ENCODE assay signal across 24 mouse cellular contexts in genomic region chr14:37189795-37190194, GRCm38 (mm10). TPM values are rescaled to one million over a fixed set of nuclear protein-coding genes. Genes with fewer than 3 reads are reported as not detected.
DNase-seq lines count a peak whose midpoint lies in the region; ATAC-seq and TF ChIP-seq lines count a peak whose summit lies in the region.
"Had no signal": no experiment of that assay in that cellular context is flagged by ENCODE, and none has a peak within 500 bp of the region (broad histone marks: within the 10 kb centered on the region; RNA-seq: fewer than 3 reads in every experiment).

No protein-coding gene starts in this region.

- H3K9me3 ChIP-seq in embryonic facial prominence, embryonic 14.5 days (ENCODE audit: control insufficient read depth, low read length), result no peaks in the 10 kb centered on the region
- H3K9me3 ChIP-seq in embryonic facial prominence, embryonic 10.5 days, result no peaks in the 10 kb centered on the region
- no peaks in the 10 kb centered on the region for H3K9me3 ChIP-seq in midbrain, postnatal 0 days (ENCODE audit: low read length)
- no peaks in the 10 kb centered on the region for H3K9me3 ChIP-seq in midbrain, embryonic 16.5 days (replicated peaks; ENCODE audit: control insufficient read depth, low read length, poor library complexity, severe bottlenecking)
- H3K9me3 ChIP-seq: embryonic facial prominence, embryonic 12.5 days; forebrain, embryonic 12.5 days; forebrain, embryonic 15.5 days; heart, embryonic 12.5 days; heart, embryonic 15.5 days; hindbrain, embryonic 10.5 days had no signal

- no peak overlapping the region for H3K9ac ChIP-seq in embryonic facial prominence, embryonic 14.5 days (ENCODE audit: low read depth, low read length)
- H3K9ac ChIP-seq in midbrain, postnatal 0 days (replicated peaks; ENCODE audit: low read length, poor library complexity, severe bottlenecking), result no peak overlapping the region
- no peak overlapping the region for H3K9ac ChIP-seq in midbrain, embryonic 16.5 days (ENCODE audit: low read depth, low read length)
- H3K9ac ChIP-seq: embryonic facial prominence, embryonic 12.5 days; forebrain, embryonic 12.5 days; forebrain, embryonic 15.5 days; heart, embryonic 12.5 days; heart, embryonic 15.5 days; hindbrain, embryonic 14.5 days had no signal

- TF ChIP-seq CTCF in midbrain, postnatal 0 days (IDR thresholded peaks at IDR 0.05), result no peak

- H3K4me3 ChIP-seq in embryonic facial prominence, embryonic 14.5 days (ENCODE audit: low read depth, low read length), result no peak overlapping the region
- H3K4me3 ChIP-seq in embryonic facial prominence, embryonic 10.5 days, result no peak overlapping the region
- H3K4me3 ChIP-seq in midbrain, postnatal 0 days (ENCODE audit: low read depth, low read length), result no peak overlapping the region
- no peak overlapping the region for H3K4me3 ChIP-seq in midbrain, embryonic 16.5 days (ENCODE audit: low read depth, low read length)
- H3K4me3 ChIP-seq: embryonic facial prominence, embryonic 12.5 days; erythroblast, embryonic 14.5 days; forebrain, embryonic 12.5 days; forebrain, embryonic 15.5 days; heart, embryonic 12.5 days; heart, embryonic 15.5 days; hindbrain, embryonic 10.5 days had no signal

- no peak overlapping the region for H3K27ac ChIP-seq in embryonic facial prominence, embryonic 14.5 days (replicated peaks; ENCODE audit: low read depth, low read length)
- H3K27ac ChIP-seq in embryonic facial prominence, embryonic 10.5 days (replicated peaks), result no peak overlapping the region
- no peak overlapping the region for H3K27ac ChIP-seq in midbrain, postnatal 0 days (ENCODE audit: low read depth, low read length)
- no peak overlapping the region for H3K27ac ChIP-seq in midbrain, embryonic 16.5 days (ENCODE audit: low read length)
- H3K27ac ChIP-seq: embryonic facial prominence, embryonic 12.5 days; forebrain, embryonic 12.5 days; forebrain, embryonic 15.5 days; heart, embryonic 15.5 days; hindbrain, embryonic 10.5 days; hindbrain, embryonic 14.5 days had no signal

- DNase-seq in embryonic facial prominence, embryonic 14.5 days (ENCODE audit: low spot score), result peak; percentile 17
- DNase-seq in embryonic facial prominence, embryonic 10.5 days (ENCODE audit: low spot score), result no peak
- DNase-seq in midbrain, postnatal 0 days (ENCODE audit: low spot score), result peak; percentile 16
- DNase-seq in retina, postnatal 1 day, result peak; percentile 1
- no peak for DNase-seq in layer of hippocampus, adult 9-11 months
- DNase-seq: adrenal gland, adult 8-10 months; adrenal gland, postnatal 25 days; cerebellum, adult 18-20 months; cerebellum, adult 9-10 months; cerebellum, postnatal 14 days; gastrocnemius, postnatal 25 days; heart, adult 18-20 months; heart, postnatal 10 days; heart, postnatal 36 days had no signal

- no peak overlapping the region for H3K4me2 ChIP-seq in embryonic facial prominence, embryonic 14.5 days (ENCODE audit: low read depth, low read length)
- no peak overlapping the region for H3K4me2 ChIP-seq in midbrain, postnatal 0 days (ENCODE audit: low read depth, low read length, poor library complexity, severe bottlenecking)
- H3K4me2 ChIP-seq in midbrain, embryonic 16.5 days (ENCODE audit: low read length), result no peak overlapping the region
- H3K4me2 ChIP-seq: embryonic facial prominence, embryonic 12.5 days; forebrain, embryonic 12.5 days; forebrain, embryonic 15.5 days; heart, embryonic 12.5 days; heart, embryonic 15.5 days; hindbrain, embryonic 14.5 days had no signal

- WGBS in embryonic facial prominence, embryonic 14.5 days, result 61% methylated on average over 5 of the region's 5 CpGs
- WGBS in embryonic facial prominence, embryonic 10.5 days, result 81% methylated on average over 5 of the region's 5 CpGs
- WGBS in midbrain, postnatal 0 days, result 65% methylated on average over 5 of the region's 5 CpGs
- 65% methylated on average over 5 of the region's 5 CpGs for WGBS in midbrain, embryonic 16.5 days

- no peaks in the 10 kb centered on the region for H3K36me3 ChIP-seq in embryonic facial prominence, embryonic 14.5 days (ENCODE audit: control insufficient read depth, insufficient read depth, low read length)
- H3K36me3 ChIP-seq in embryonic facial prominence, embryonic 10.5 days (replicated peaks), result no peaks in the 10 kb centered on the region
- no peaks in the 10 kb centered on the region for H3K36me3 ChIP-seq in midbrain, postnatal 0 days (ENCODE audit: insufficient read depth, low read length)
- no peaks in the 10 kb centered on the region for H3K36me3 ChIP-seq in midbrain, embryonic 16.5 days (ENCODE audit: control insufficient read depth, insufficient read depth, low read length)
- H3K36me3 ChIP-seq: embryonic facial prominence, embryonic 12.5 days; forebrain, embryonic 12.5 days; forebrain, embryonic 15.5 days; heart, embryonic 12.5 days; heart, embryonic 15.5 days; hindbrain, embryonic 10.5 days had no signal

- H3K4me1 ChIP-seq in embryonic facial prominence, embryonic 14.5 days (ENCODE audit: control insufficient read depth, insufficient read depth, low read length), result no peaks in the 10 kb centered on the region
- no peaks in the 10 kb centered on the region for H3K4me1 ChIP-seq in embryonic facial prominence, embryonic 10.5 days
- H3K4me1 ChIP-seq in midbrain, postnatal 0 days (ENCODE audit: insufficient read depth, low read length), result no peaks in the 10 kb centered on the region
- no peaks in the 10 kb centered on the region for H3K4me1 ChIP-seq in midbrain, embryonic 16.5 days (ENCODE audit: control insufficient read depth, insufficient read depth, low read length)
- H3K4me1 ChIP-seq: embryonic facial prominence, embryonic 12.5 days; forebrain, embryonic 12.5 days; forebrain, embryonic 15.5 days; heart, embryonic 12.5 days; heart, embryonic 15.5 days; hindbrain, embryonic 10.5 days had no signal

- no peaks in the 10 kb centered on the region for H3K27me3 ChIP-seq in embryonic facial prominence, embryonic 14.5 days (replicated peaks; ENCODE audit: control insufficient read depth, insufficient read depth, low read length)
- H3K27me3 ChIP-seq in embryonic facial prominence, embryonic 10.5 days (replicated peaks; ENCODE audit: low read depth, poor library complexity, severe bottlenecking), result no peaks in the 10 kb centered on the region
- H3K27me3 ChIP-seq in midbrain, postnatal 0 days (ENCODE audit: insufficient read depth, low read length), result no peaks in the 10 kb centered on the region
- H3K27me3 ChIP-seq in midbrain, embryonic 16.5 days (ENCODE audit: control insufficient read depth, insufficient read depth, low read depth, low read length), result no peaks in the 10 kb centered on the region
- H3K27me3 ChIP-seq: embryonic facial prominence, embryonic 12.5 days; forebrain, embryonic 12.5 days; forebrain, embryonic 15.5 days; heart, embryonic 12.5 days; heart, embryonic 15.5 days had no signal

- 0 out of 2 replicates have a peak, but pooled peaks have one; percentile 18 for ATAC-seq in embryonic facial prominence, embryonic 14.5 days (ENCODE audit: low read depth)
- no peak for ATAC-seq in midbrain, postnatal 0 days (ENCODE audit: low FRiP score)
- no peak for ATAC-seq in midbrain, embryonic 16.5 days
- ATAC-seq: activated CD4-positive, CD25-positive, alpha-beta regulatory T cell, adult 4 months; forebrain, embryonic 15.5 days had no signal

RNA-seq across cellular contexts. Expression of gene Ghitm, which starts 54.7 kb away (rescaled TPM):
- polyA plus RNA-seq in embryonic facial prominence, embryonic 14.5 days (2014; fragmentation: Nextera tagmentation; extraction: Ambion mirVana), result 198 and 210 TPM in 2 replicates
- 202 and 213 TPM in 2 replicates for polyA plus RNA-seq in embryonic facial prominence, embryonic 10.5 days (2016; fragmentation: Nextera tagmentation; extraction: Ambion mirVana)
- 93.9 and 95.9 TPM in 2 replicates for total RNA-seq in midbrain, postnatal 0 days (2014; rRNA removed)
- 201 and 211 TPM in 2 replicates for polyA plus RNA-seq in midbrain, postnatal 0 days (2015; fragmentation: Nextera tagmentation; extraction: Ambion mirVana)
- polyA plus RNA-seq in midbrain, embryonic 16.5 days (2015; fragmentation: Nextera tagmentation; extraction: Ambion mirVana), result 189 and 197 TPM in 2 replicates

Comparison
In these comparisons a context has a peak if more than half of its experiments do, and no peak if none do; other contexts are left out.
1. DNase-seq: peak in embryonic facial prominence, embryonic 14.5 days (single experiment), midbrain, postnatal 0 days (single experiment) and retina, postnatal 1 day (single experiment); none in embryonic facial prominence, embryonic 10.5 days (single experiment) and layer of hippocampus, adult 9-11 months (single experiment).